Mouse (Mus musculus) kidney, embryonic 16.5 days (tissue): Measurements from ENCODE around the gene Vasp. TPM values are rescaled to one million over a fixed set of nuclear protein-coding genes. Genes with fewer than 3 reads are reported as not detected.

Experiments
- ATAC-seq: fragments of 200-750 bp; cut with Nextera tagmentation; 2 replicates; pipeline ENCODE4 v1.8.0; 2017; ENCODE audit warnings: moderate TSS enrichment; ENCODE audit not compliant: low FRiP score, low TSS enrichment
- H3K27ac ChIP-seq: fragments of 300-500 bp; sonication (generic); 2 replicates; pipeline ENCODE4 v1.5.1; 2014; ENCODE audit warnings: low read length
- H3K27me3 ChIP-seq: fragments of 300-500 bp; sonication (generic); 2 replicates; pipeline ENCODE4 v1.6.1; 2014; ENCODE audit warnings: low read length, control low read depth, mixed read lengths; ENCODE audit not compliant: insufficient read depth
- H3K36me3 ChIP-seq: fragments of 300-500 bp; sonication (generic); 2 replicates; pipeline ENCODE4 v1.6.1; 2014; ENCODE audit warnings: low read length, control low read depth, mixed read lengths; ENCODE audit not compliant: insufficient read depth
- H3K4me1 ChIP-seq: fragments of 300-500 bp; sonication (generic); 2 replicates; pipeline ENCODE4 v1.6.1; 2014; ENCODE audit warnings: low read length, control low read depth, mixed read lengths; ENCODE audit not compliant: insufficient read depth
- H3K4me2 ChIP-seq: fragments of 300-500 bp; sonication (generic); replicated peaks from 2 replicates; pipeline ENCODE4 v1.6.1; 2014; ENCODE audit warnings: low read depth, low read length
- H3K4me3 ChIP-seq: fragments of 300-500 bp; sonication (generic); 2 replicates; pipeline ENCODE4 v1.5.1; 2014; ENCODE audit warnings: mild to moderate bottlenecking, low read length
- H3K9ac ChIP-seq: fragments of 300-500 bp; sonication (generic); replicated peaks from 2 replicates; pipeline ENCODE4 v1.6.1; 2014; ENCODE audit warnings: low read length
- H3K9me3 ChIP-seq: fragments of 300-500 bp; sonication (generic); 2 replicates; pipeline ENCODE4 v1.6.1; 2016; ENCODE audit warnings: low read length, control low read depth
- WGBS: fragments of 180-500 bp; shearing (Covaris S2); extraction: QIAGEN DNeasy Blood & Tissue Kit; methylation state at CpG from one replicate; pipeline ENCODE4 v1.1.7; 2014; 5-methylcytosine and 5-hydroxymethylcytosine counted together
- polyA plus RNA-seq: library from polyadenylated mRNA; unstranded; fragments of >200 nt; fragmentation: Nextera tagmentation; extraction: Ambion mirVana; gene quantifications from 2 replicates; pipeline ENCODE4 v1.2.1, GENCODE M21; 2015

Vasp gene
- polyA plus RNA-seq, 1 experiment from 2014 or later, result 86.9 TPM

DNA sequence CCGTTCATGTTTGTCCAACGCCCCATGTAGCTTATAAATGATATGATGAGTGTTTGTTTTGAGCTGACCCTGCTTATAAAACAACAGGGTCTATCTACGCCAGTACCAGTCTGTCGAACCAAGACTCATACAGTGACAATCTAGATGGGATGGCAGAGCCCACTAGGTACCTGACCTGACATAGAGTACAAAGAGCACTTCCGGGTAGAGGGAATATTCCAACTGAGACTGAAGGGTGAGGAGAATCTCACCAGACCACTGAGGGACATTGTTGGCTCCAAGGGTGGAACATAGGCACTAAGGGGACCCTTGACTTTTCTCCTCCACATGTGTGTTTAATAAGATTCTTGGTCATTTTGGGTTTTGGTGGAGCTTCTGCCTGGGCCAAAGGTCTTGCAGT, 42.2 kb downstream of the Vasp start:
- no peaks in the 10 kb centered on the region for H3K27me3 ChIP-seq
- ATAC-seq, result no peak
- peaks cover 20% of the 10 kb centered on the region for H3K4me1 ChIP-seq
- H3K4me3 ChIP-seq, result peak overlapping the region; percentile 68
- H3K9ac ChIP-seq, result peak overlapping the region; percentile 71
- H3K36me3 ChIP-seq, result no peaks in the 10 kb centered on the region
- H3K9me3 ChIP-seq, result no peaks in the 10 kb centered on the region
- peak overlapping the region; percentile 74 for H3K27ac ChIP-seq
- H3K4me2 ChIP-seq, result peak overlapping the region; percentile 86
- 26% methylated on average over 5 of the region's 5 CpGs for WGBS

DNA sequence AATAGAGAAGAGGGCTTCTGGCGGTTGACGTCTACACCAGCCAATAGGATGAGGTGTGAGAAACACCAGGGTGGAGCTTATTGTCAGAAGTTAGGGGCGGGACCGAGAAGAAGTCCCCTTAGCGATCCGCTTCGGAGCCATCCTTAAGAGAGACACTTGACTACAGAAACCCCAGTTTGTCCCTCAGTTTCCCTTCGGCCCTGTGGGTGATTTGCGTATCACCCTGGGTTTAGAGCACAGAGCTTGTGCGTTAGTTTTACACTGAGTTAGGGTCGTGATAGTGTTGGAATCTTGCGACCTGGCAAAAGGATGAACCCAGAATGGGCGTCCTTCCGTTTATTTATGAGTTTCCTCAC, 42.8 kb downstream of the Vasp start:
- Histone ChIP-seq H3K27ac (peak overlapping the region; percentile 74), H3K27me3 (no peaks in the 10 kb centered on the region), H3K4me1 (peaks cover 20% of the 10 kb centered on the region), H3K36me3 (no peaks in the 10 kb centered on the region), H3K9me3 (no peaks in the 10 kb centered on the region), H3K4me3 (peak overlapping the region; percentile 68), H3K9ac (peak overlapping the region; percentile 71), H3K4me2 (peak overlapping the region; percentile 86)
- 0% methylated on average over 14 of the region's 14 CpGs for WGBS
- ATAC-seq, result no peak

DNA sequence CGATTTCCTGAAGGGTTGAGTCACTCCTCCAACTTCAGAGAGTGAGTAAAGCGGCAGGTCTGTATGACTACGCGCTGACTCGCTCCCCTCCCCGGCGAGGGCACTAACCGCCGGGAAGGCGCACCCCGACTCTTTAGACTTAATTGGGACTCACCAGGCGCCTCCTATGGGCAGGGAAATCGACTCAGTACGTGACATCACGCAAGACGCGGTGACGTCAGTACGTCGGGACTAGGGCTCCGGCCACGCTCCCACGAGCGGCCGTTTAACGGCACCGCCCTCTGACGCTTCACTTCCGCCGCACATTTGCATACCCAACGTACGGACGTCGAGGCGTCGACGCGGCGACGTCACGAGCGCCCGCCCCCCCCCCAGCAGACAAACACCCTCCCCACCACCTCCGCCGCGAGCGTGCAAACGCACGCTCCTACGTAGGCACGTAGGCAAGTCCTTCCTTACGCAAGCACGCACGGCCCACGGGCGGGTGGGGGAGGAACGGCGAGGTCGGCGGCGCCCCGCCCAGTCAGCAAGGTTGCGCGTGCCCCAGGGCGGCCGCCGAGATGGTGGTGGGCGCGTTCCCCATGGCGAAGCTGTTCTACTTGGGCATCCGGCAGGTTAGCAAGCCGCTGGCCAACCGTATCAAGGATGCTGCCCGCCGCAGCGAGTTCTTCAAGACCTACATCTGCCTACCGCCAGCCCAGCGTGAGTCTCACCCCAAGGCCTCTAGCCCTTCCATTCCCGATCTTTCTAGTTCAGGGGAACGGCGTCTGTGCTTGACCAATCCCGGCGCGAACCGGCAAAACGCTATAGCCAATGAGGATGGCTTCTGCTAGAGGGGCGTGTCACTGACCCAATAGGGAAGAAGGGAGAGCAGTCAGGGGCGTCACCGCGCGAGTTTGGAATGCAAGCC, 43.5 kb downstream of the Vasp start, which contains the start of gene Opa3:
Opa3 (plus strand) TSS at position 452 of the 910 bp plus-strand sequence.
- Histone ChIP-seq H3K4me1 (peaks cover 20% of the 10 kb centered on the region), H3K27ac (peak within 1 kb of the TSS; percentile 100), H3K9me3 (no peaks in the 10 kb centered on the region), H3K9ac (peak within 1 kb of the TSS; percentile 85), H3K4me3 (peak within 1 kb of the TSS; percentile 68), H3K36me3 (no peaks in the 10 kb centered on the region), H3K27me3 (no peaks in the 10 kb centered on the region), H3K4me2 (peak within 1 kb of the TSS; percentile 86)
- whole genome bisulfite sequencing, result under 1% methylated on average over 90 of the region's 91 CpGs
- peak; percentile 95 for ATAC-seq

DNA sequence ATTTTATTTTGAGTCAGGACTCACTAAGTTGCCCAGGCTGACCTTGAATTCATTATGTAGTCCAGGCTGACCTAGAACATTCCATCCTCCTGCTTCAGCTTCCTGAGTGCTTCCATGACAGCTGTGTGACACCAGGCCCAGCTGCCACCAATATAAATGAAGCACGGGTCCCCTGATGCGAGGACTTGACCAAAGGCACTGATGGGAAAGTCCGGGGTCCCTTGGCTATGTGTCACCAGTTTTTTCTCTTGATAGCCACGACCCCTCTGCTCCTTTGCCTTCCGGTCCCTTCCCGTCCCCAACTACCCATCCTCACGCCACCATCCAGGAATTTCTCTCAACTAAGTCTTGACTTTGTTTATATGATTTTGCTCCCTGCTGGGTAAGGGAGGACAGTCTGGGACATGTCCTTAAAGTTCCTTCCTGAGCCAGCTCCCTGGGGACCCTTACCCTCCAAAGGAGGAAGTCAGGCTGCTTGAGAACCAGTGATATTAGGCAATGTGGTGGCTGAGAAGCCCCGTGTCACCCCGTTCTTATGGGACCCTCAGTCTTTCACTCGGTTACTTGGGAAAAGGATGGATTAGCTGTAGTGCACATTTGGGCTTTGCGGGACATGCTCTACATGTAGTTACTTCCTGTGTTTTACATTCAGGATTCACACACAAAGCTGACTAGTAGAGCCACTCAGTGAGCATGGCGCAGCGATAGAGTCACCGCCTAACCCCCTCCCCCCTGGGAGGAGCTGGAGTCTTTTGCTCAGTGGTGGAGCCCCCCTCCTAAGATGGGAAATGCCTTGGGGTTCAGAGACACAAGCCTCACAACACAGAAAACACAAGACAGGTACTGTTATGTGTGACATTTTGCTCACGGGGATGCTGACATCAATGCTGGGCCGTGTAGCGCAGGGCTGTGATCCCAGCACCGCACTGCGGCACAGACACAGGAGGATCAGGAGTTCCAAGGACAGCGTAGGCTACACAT, 44.5 kb downstream of the Vasp start:
- no peaks in the 10 kb centered on the region for H3K9me3 ChIP-seq
- no peaks in the 10 kb centered on the region for H3K36me3 ChIP-seq
- peak overlapping the region; percentile 94 for H3K27ac ChIP-seq
- peak; percentile 20 for ATAC-seq
- H3K9ac ChIP-seq, result peak overlapping the region; percentile 71
- H3K4me1 ChIP-seq, result peaks cover 20% of the 10 kb centered on the region
- no peaks in the 10 kb centered on the region for H3K27me3 ChIP-seq
- H3K4me3 ChIP-seq, result peak overlapping the region; percentile 68
- peak overlapping the region; percentile 73 for H3K4me2 ChIP-seq
- WGBS, result 17% methylated on average over 20 of the region's 20 CpGs

DNA sequence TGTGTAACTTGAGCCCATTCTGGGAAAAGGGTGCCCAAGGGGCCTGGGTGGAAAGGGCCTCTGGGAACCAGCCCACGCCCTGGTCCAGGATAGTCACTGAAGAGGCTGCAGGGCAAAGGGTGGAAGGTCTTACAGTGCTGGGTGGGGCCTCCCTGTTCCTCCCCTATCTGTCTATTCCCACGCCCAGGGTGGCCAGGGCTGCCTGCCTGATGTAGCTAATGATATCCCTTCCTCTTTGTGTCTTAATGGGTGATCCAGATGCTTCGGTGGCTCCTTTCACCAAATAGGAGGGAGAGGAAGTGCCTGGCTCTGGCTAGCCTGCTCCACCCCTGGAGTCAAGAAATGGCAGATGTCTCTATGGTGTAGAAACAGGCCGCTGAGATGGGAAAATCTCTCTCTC, 46.7 kb downstream of the Vasp start:
- 72% methylated on average over 4 of the region's 4 CpGs for WGBS
- Histone ChIP-seq H3K4me3 (no peak overlapping the region), H3K4me2 (no peak overlapping the region), H3K27ac (no peak overlapping the region), H3K4me1 (peaks cover 16% of the 10 kb centered on the region), H3K9me3 (no peaks in the 10 kb centered on the region), H3K27me3 (no peaks in the 10 kb centered on the region), H3K36me3 (no peaks in the 10 kb centered on the region), H3K9ac (no peak overlapping the region)
- no peak for ATAC-seq

DNA sequence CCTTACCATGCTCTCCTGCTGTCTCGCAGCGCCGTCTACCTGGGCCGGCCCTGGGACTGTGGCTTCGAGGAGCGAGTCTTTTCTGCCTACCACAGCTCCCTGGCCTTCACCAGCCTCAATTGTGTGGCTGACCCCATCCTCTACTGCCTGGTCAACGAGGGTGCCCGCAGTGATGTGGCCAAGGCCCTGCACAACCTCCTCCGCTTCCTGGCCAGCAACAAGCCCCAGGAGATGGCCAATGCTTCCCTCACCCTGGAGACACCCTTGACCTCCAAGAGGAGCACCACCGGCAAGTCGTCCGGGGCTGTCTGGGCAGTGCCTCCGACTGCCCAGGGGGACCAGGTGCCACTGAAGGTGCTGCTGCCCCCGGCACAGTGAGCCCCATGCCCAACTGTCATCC, 48.7 kb downstream of the Vasp start:
- Histone ChIP-seq H3K27me3 (no peaks in the 10 kb centered on the region), H3K9me3 (no peaks in the 10 kb centered on the region), H3K27ac (no peak overlapping the region), H3K9ac (no peak overlapping the region), H3K4me3 (no peak overlapping the region), H3K36me3 (no peaks in the 10 kb centered on the region), H3K4me1 (peaks cover 10% of the 10 kb centered on the region), H3K4me2 (no peak overlapping the region)
- no peak for ATAC-seq
- WGBS, result 92% methylated on average over 14 of the region's 14 CpGs

DNA sequence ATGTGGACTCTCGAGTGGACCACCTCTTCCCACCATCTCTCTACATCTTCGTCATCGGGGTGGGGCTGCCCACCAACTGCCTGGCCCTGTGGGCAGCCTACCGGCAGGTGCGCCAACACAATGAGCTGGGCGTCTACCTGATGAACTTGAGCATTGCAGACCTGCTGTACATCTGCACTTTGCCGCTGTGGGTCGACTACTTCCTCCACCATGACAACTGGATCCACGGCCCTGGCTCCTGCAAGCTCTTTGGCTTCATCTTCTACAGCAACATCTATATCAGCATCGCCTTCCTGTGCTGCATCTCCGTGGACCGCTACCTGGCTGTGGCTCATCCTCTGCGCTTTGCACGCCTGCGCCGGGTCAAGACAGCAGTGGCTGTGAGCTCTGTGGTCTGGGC, 49.4 kb downstream of the Vasp start:
- H3K36me3 ChIP-seq, result no peaks in the 10 kb centered on the region
- no peak overlapping the region for H3K27ac ChIP-seq
- peaks cover 11% of the 10 kb centered on the region for H3K4me1 ChIP-seq
- no peak overlapping the region for H3K4me3 ChIP-seq
- H3K9ac ChIP-seq, result no peak overlapping the region
- no peaks in the 10 kb centered on the region for H3K9me3 ChIP-seq
- no peak for ATAC-seq
- no peak overlapping the region for H3K4me2 ChIP-seq
- 94% methylated on average over 16 of the region's 16 CpGs for WGBS
- no peaks in the 10 kb centered on the region for H3K27me3 ChIP-seq

DNA sequence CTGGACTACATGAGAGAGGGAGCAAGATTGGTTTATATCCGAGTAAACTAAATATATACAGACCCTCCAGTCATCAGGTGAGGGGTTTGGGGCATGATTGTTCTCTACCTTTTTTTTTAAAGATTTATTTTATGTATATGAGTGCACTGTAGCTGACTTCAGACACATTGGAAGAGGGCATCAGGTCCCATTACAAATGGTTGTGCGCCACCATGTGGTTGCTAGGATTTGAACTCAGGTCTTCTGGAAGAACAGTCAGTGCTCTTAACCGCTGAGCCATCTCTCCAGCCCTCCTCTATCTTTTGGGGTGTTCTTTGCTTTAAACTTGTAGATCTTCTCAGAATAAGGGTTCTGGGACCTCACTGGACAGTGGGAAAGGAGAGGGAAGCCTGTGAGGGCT, 51.6 kb downstream of the Vasp start:
- Histone ChIP-seq H3K4me1 (peaks cover 3% of the 10 kb centered on the region; the same call in 1 of the 2 replicates), H3K9me3 (no peaks in the 10 kb centered on the region), H3K4me2 (no peak overlapping the region), H3K36me3 (no peaks in the 10 kb centered on the region), H3K9ac (no peak overlapping the region), H3K4me3 (no peak overlapping the region), H3K27me3 (no peaks in the 10 kb centered on the region), H3K27ac (no peak overlapping the region)
- WGBS, result 73% methylated on average over 3 of the region's 3 CpGs
- ATAC-seq, result no peak

DNA sequence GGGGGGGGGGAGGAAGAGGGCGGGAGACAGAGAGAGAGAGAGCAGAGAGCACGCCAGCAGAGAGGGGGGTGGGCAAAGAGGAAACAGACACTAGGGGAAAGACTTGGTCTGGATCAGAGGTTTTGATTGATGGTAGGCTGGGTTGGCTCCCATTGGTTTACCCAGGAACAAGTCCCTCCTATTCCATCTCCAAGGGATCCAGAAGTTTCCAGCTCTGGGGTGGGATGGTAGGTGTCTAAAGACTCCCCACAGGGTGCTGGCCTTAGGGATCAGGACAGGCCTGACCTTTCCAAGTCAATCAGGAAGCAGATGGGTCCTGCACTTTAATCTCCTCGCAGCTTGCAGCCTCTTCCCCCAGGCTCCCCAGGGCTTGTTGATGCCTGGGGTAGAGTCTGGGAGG, 53.7 kb downstream of the Vasp start:
- peaks cover 15% of the 10 kb centered on the region for H3K4me1 ChIP-seq
- H3K27me3 ChIP-seq, result no peaks in the 10 kb centered on the region
- ATAC-seq, result peak; percentile 50; the same call in 1 of the 2 replicates
- H3K9me3 ChIP-seq, result no peaks in the 10 kb centered on the region
- H3K36me3 ChIP-seq, result no peaks in the 10 kb centered on the region
- 7% methylated on average over 2 of the region's 3 CpGs for WGBS
- H3K4me2 ChIP-seq, result no peak overlapping the region
- no peak overlapping the region for H3K9ac ChIP-seq
- no peak overlapping the region for H3K4me3 ChIP-seq
- H3K27ac ChIP-seq, result no peak overlapping the region
